Mouse (Mus musculus) testis, adult 2 months (tissue): ENCODE data around the gene Esrrg.

Source experiments
- CTCF ChIP-seq: fragments of 200-500 bp; IDR thresholded peaks from 2 replicates; pipeline ENCODE4 v1.5.1; 2012; ENCODE audit warnings: low read depth, mild to moderate bottlenecking, inconsistent platforms, low read length, moderate library complexity; ENCODE audit not compliant: control insufficient read depth, insufficient read depth, insufficient replicate concordance
- POLR2A ChIP-seq: fragments of 200-500 bp; IDR thresholded peaks from 2 replicates; pipeline ENCODE4 v1.6.1; 2012; ENCODE audit warnings: low read depth, mild to moderate bottlenecking, inconsistent platforms, low read length, moderate library complexity; ENCODE audit not compliant: control insufficient read depth

- TF ChIP-seq CTCF = no peak
- TF ChIP-seq POLR2A = no peak
Measured at GRCm38 (mm10) chr1:187757981-187758380, 149.4 kb downstream of the Esrrg start.
